Mouse (Mus musculus): ENCODE data around the gene Fggy. TPM values are rescaled to one million over a fixed set of nuclear protein-coding genes. Genes with fewer than 3 reads are reported as not detected.

The Fggy gene
- polyA plus RNA-seq, 3 experiments from 2014 or later, result 0.96 to 6.5 (median 3.8) TPM

DNA sequence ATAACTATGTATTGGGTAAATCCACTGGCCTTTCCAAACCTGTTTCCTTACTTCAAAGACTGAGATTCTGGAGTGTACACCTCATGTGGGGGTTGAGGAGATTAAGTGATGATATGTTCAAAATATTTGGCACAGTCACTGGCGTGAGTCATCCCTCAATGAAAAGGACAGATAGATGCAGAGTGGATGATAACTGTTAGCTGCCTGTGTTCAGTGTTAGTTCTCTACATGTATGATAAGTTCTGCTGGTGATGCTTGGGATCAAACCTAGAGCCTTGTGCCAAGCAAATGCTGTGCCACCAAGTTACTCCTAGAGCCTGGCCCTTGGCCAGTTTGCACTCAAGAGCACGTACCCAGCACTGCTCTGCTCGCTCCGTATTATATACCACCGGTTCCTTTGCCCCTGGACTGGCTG, 304.4 kb downstream of the Fggy start:
- no peak for ATAC-seq

GRCm38 (mm10) chr4:95862276-95862675, 305.0 kb downstream of the Fggy start:
- ATAC-seq, result no peak

GRCm38 (mm10) chr4:95862781-95863499, 305.6 kb downstream of the Fggy start:
- ATAC-seq, result no peak

DNA sequence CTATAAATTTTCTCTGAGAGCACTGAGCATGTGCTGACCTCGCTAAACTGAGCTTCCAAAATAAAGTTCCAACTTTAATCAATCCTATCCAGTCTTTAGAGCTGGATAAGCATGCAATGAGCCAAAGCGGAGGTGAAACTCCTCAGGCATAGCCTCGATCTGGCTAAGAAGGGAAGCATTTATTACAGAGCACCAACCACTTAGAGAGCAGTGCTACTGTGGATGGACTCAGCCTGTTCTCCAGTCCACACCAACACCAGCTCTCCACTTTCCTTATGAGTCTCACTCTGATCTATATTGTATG, 306.1 kb downstream of the Fggy start:
- no peak for ATAC-seq

DNA sequence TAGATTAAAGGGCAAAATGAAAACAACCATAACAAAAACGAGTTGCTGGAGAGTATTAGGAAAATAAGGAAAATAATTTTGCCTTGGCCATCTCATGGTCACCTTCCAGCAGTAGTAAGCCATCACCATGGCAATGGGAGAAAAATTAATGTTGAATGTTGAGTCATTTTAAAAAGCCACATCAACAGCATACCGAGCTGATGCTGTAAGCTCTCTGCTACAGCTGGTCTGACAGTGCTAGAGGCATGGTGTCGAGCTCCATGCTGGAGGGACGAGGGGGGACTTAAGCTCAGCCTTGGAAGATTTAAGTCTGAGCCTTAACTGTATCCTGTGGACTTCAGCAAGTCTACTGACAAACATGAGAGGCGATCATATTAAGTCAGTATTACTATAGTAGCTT, 307.9 kb downstream of the Fggy start:
- ATAC-seq, result no peak

- ATAC-seq, result no peak
These were observed 308.6 kb downstream of the Fggy start for GRCm38 (mm10) chr4:95865882-95866281.

- ATAC-seq, result no peak
These were observed 309.8 kb downstream of the Fggy start for GRCm38 (mm10) chr4:95867103-95867502.

DNA sequence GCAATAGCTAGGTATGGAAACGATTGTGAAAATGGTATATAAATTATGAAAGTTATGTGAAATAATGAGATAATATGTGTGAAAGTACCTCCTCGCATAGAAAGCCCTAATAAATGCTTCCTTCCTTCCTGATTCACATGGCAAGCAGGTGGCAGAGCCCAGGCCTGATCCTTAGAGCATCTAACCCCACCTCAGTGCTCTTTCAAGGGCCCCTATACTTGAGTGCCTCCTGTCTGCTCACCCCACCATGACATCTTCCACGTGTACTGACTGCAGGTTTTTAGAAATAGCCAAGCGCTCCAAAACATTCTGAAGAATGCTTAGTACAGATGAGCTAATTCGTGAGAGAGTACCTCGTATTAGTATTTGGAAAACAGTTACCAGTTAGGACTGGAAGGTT, 311.0 kb downstream of the Fggy start:
- ATAC-seq, result no peak

GRCm38 (mm10) chr4:95871216-95871881, 314.0 kb downstream of the Fggy start:
- peak; percentile 83 for ATAC-seq

DNA sequence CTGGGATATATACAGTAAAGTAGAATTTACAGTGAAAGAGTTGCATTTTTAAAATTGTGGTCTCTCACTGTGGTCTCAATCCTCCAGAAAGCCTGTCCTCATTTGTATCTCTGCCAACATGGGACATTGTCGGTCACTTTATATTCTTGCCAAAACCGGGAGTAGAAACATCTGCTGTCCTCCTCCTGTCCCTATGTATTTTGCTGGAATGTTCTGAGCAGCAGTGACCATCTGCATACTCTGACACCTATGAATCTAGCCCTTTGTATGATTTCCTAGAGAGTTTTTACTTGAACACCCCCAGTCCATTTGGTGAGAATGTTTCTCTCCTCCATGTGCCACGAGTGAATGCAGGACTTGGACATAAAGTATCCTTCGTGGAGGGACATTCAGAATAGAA, 318.6 kb downstream of the Fggy start:
- ATAC-seq, result no peak

DNA sequence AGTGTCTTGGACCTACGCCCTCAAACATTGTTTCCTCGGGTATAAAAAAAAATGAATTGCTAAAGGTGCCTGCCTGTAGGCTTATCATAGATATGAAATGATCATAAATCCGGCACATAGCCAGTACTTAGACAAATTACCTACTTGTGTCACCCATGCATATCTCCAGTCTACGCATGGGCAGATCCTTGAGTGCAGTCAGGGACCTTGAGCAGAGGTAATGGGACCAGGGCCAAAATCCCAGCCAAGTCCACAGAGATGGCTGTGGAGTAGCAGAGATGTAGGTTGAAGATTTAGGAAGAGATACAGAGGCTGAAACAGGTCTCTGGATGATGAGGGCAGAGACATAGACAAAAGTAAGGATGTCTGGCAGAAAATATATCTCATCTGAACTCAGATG, 320.1 kb downstream of the Fggy start:
- no peak for ATAC-seq

DNA sequence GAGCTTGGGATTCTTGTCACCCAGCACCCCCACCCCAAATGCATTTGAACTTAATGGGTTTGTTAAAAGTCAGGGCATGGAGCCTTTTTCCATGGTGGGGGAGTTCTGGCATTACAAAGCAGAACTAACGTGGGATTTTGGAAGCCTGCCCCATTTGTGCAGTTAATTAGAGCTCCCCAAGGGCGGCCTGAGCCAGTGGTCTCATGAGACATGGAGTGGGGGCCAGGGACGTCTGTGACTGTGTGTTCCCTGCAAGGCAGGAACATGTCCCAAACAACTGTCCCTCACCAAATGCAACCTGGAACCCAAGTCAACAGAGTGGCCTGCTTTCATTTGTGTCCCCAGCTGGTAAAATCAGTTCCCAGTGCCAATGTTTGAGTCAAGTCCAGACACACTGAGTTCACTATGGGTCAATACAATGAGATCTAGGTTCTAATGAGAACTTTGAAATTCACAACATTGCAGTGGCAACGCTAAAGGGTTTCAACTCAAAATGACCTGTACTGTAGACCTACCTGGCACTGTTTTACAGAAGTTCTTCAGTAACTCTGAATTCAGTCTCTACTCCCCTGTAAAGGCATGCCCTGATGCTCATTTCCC, 324.5 kb downstream of the Fggy start:
- no peak for ATAC-seq

DNA sequence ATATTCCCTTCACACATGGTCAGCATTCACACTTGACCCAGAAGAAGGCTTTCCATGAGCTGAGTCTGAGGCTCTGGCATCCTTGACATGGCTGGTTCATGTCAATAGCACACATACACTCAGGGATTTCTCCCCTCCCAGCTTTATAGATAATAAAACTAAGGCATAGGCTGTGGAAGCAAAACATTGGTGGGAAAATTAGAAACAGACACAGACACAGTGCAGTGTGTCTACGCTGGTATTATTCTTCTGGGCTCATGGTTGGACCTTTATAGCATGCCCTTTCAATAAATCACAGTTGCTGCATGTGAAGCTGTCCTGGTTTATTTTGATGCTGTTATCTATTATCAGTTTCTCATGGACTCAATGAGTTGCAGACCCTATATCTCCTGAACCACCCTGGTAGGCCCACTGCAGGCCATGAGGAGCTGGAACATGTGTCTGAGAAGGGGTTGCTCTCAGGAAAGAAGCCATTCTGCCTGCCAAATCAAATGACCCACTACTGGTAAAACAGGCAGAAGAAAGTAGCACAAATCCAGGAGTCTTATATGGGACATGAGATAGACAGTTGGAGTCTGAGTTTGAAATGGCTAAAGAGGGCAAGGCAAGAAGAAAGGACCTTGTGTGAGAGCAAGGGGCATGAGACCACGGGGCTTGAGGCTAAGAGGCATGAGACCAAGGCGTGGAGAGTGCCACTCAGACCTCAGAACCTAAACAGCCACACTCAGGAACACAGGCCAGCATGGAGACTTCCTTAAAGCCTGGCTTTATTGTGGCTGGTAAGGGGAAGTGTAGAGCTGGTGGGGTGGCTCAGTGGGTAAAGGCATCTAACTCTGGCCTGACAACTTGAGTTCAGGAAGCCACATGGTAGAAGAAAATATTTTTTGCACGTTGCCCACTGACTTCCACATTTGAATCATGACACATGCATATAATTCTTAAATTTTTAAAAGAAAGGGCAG, 327.2 kb downstream of the Fggy start:
- ATAC-seq, result no peak

GRCm38 (mm10) chr4:95895199-95895754, 338.0 kb downstream of the Fggy start:
- ATAC-seq, result no peak

GRCm38 (mm10) chr4:95896571-95896970, 339.3 kb downstream of the Fggy start:
- no peak for ATAC-seq

DNA sequence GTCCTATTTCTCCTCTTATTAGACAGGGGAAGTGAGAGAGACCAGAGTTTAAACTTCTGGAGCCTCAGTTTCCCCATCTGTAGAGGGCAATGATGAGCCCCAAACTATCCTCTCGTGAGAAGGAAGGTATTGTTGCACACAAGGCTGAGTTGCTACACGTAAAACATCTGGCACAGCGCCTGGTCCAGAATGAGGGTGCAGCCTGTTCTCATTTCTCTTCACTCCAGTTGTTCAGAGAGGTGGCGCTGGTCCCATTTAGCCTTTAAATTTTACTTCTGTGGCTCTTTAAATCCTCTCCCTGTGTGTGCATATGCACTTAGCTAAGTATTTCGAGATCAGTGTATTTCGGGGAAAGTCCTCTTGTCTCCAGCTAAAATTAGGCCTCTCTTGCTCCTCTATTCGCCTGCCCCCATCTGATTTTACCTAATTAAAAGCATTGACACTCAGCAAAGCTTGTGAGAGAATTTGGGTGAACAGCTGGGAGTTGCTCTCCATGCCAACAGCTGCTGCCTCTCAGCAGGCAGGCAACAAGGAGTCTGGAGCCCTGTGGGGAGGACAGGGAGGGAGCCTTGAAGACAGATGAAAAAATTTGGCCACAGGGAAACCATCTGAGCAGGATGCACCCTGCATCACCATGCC, 340.0 kb downstream of the Fggy start:
- ATAC-seq, result no peak

DNA sequence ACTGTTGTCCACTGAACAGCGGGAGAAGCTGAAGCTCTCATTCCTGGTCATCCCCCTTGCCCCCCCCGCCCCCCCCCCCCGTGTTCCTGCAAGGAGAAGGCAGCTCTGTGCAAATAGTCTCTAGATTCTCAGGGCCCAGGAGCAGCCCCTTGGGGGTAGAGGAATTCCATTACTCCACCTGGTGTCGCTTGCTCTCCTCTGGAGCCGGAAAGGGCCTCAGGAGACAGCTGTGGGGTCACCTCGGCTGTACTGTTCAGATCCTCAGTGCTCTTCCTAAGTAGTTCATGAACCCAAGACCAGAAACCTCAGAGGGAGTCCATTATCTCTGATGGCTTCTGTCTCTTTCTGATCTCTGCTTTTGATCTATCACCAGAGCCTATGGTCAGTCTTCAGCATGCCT, 341.4 kb downstream of the Fggy start:
- no peak for ATAC-seq

GRCm38 (mm10) chr4:95899926-95900712, 342.8 kb downstream of the Fggy start:
- ATAC-seq, result no peak

GRCm38 (mm10) chr4:95900815-95901214, 343.5 kb downstream of the Fggy start:
- no peak for ATAC-seq

DNA sequence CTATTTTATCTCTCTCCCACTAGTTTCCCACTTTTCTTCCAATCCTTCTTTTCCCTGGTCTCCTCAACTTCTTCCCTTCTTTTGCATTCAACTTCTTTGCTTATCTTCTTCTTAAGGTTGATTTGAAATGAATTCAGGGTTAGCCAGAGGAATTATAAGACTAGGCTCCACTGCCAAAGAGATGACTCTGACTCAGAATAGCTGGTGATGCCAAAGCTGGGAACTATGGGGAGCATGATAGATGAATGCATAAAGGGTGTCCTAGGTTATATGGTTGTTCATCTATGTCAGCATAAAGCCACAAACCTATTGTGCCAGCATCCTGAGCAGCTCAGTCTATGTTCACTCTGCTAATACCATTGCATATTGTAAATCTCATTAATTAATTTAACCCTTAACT, 348.8 kb downstream of the Fggy start:
- ATAC-seq, result no peak

All from inflammation-experienced regulatory T-cells, adult 6 months (primary cell).